18 mouse cellular contexts compared by ENCODE assay signal in genomic region chr5:142786215-142786614, GRCm38 (mm10).
"Had no signal": no experiment of that assay in that cellular context is flagged by ENCODE, and none has a peak within 500 bp of the region (broad histone marks: within the 10 kb centered on the region; RNA-seq: fewer than 3 reads in every experiment).

No protein-coding gene starts in this region.

- H3K27me3 ChIP-seq: midbrain, embryonic 12.5 days; midbrain, embryonic 15.5 days; neural tube, embryonic 12.5 days had no signal

- ATAC-seq: midbrain, embryonic 15.5 days had no signal

- H3K9me3 ChIP-seq: midbrain, embryonic 12.5 days; midbrain, embryonic 15.5 days; neural tube, embryonic 12.5 days had no signal

- DNase-seq: lung, adult 18-20 months; lung, embryonic 14.5 days; lung, postnatal 10 days; lung, postnatal 4 days; retina, postnatal 1 day; right cerebral cortex, adult 18-20 months; right cerebral cortex, postnatal 25 days; right cerebral cortex, postnatal 4 days; spleen, adult 18-20 months; thymus, adult 18-20 months; thymus, postnatal 14 days; thymus, postnatal 36 days had no signal

- H3K9ac ChIP-seq: liver, embryonic 14.5 days; lung, embryonic 14.5 days; midbrain, embryonic 12.5 days; midbrain, embryonic 15.5 days; neural tube, embryonic 12.5 days had no signal

- H3K4me3 ChIP-seq: midbrain, embryonic 10.5 days; midbrain, embryonic 12.5 days; midbrain, embryonic 15.5 days; myocyte; neural tube, embryonic 12.5 days had no signal

- H3K4me2 ChIP-seq: lung, embryonic 14.5 days; midbrain, embryonic 12.5 days; midbrain, embryonic 15.5 days; neural tube, embryonic 12.5 days had no signal

- H3K27ac ChIP-seq: liver, embryonic 14.5 days; midbrain, embryonic 10.5 days; midbrain, embryonic 12.5 days; midbrain, embryonic 15.5 days; neural tube, embryonic 12.5 days had no signal
